Mouse (Mus musculus) ovary, postnatal 10 days (tissue): ENCODE data around the gene Fgd6.

Experiments used
- DNase-seq: peaks from one replicate; pipeline ENCODE4 v3.0.0; 2022; ENCODE audit warnings: low spot score

Gene Fgd6

DNA sequence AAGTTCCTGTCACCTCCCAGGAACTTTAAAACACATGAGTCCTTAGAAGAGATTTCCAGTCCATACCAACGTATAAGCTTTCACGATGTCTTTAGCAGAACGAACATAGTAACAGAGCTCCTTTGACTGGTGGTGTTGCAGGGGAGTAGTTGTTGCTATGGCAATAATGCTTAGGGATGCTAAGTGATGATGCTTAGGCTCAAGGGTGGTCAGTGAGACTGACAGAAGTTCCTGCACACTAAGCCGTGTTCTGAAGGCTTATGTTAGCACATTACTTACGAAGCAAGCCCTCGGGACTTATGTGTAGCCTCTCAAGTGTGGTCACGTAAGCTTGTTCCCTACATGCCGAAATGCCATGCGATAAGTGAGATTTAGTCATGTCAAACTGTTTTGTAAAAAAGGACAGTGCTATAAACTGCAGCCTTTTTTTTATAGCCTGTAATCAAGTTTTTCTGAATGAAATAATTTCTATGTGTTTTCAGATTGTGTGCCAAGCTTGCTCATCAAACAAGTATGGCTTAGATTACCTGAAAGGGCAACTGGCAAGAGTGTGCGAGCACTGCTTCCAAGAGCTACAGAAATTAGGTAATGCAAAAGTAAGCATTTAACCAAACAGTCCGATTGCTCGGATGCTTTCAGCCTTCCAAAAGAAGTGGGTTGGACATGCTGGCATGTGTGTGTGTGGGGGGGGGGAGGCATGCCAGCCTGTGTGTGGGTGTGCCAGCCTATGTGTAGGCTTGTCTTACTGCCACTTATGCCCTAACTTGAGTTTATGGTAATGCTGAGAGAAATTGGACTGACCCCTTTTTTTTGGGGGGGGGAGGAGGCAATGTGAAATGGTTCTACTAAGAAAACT, 99.0 kb downstream of the Fgd6 start:
- DNase-seq = no peak

DNA sequence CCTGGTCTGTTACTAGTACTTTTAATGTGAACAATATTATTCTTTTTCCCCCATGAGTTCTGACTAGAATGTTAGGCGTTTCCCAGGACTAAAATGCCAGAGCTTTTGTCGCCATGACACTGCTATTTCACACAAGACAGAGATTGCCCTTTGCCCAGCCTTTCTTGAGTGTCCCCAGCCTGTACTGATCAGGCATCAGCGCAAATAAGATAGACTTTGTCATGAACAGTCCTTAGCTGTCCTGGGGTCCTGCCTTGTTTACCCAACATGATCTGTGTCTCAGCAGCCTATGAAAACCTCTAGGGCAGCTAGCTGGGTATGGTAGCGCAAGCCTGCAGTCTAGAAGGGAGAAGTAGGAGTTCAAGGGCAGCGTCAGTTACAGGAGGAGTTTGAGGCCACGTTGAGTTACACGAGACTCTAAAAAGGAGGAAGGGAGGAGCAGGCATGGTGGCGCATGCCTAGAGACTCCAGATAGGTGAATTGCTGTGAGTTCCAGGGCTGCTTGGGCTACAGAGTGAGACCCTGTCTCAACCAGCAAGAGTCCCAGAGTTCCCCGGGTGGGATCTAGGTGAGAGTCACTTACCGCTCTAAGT, 103.2 kb downstream of the Fgd6 start:
- no peak for DNase-seq

DNA sequence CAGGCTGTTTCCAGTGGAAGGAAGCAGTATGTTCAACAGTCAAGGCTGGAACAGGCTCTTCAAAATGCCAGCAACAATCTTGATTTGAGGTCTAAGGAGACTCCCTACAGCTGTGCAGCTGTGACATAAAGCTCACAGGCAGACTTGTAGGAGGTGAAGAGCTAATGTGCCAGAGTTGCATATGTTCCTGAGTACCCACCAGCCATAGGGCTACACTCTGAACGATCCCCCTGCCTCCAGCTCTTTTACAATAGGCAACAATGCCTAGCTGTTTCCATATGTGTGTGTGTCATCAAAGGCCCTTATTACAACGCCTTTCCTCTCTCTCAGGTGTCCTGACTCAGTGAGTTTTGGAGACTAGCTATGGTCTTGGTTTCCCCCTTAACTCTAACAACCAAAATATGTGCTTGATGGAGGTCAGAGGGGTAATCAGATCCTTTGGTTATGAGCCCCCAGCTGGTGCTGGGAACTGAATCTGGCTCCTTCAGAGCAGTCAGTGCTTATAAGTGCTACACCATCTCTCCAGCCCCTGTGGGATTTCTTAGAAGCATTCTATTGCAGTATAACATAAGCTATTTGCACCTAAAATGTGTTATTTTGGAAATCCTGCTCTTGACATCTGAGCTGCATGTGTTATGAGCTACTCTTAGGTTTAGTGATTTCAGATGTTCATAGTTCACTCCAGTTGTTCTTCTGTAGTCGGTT, 104.6 kb downstream of the Fgd6 start:
- no peak for DNase-seq

DNA sequence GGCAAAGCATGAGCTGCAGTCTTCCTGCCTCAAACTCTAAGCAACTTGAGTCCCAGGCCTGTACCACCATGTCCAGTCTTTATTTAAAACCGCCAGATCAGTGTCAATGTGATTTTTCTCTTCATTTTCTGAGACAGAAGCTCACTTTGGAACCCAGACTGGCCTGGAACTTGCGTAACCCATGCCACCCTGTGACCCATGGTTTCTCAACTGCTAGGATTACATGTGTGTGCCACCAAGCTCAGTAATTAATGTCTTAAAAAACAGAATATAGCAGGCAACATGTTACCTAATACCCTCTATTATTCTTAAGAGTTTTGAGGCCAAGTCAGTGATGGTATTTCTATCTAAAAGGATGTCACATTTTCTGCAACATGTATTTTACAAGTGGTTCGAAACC, 106.6 kb downstream of the Fgd6 start:
- DNase-seq = no peak

DNA sequence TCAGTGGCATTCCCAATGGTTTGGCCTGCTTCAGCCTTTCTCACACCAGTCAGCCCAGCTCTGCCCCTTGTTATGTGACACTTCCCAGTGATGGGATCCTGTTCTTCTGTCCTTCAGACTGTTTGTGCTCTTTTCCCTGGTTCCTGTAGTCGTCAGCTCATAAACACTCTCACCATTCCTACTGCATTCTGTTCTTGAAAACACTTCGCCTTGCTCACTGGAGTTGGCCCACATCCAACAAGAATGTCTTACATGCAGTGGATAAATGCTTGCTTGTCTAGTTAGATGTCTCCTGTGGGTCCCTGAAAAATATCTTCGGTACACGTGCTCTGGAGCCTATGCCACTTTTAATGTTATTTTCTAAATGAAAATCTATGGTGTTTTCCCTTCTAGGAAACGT, 108.8 kb downstream of the Fgd6 start:
- DNase-seq = no peak

DNA sequence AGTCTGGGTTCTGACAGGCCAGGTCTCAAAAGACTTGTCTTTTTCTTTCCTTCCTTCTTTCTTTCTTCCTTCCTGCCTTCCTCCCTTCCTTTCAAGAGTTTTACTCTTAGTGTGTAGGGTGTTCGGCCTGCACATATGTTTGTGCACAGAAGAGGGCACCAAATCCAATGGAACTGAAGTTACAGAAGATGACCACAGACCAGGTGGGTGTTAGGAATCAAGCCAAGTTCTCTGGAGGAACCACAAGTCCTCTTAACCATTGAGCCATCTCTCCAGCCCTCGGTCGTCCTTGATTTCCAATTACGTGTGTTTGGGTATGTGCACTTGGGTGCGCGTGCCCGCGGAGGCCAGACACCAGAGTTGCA, 111.6 kb downstream of the Fgd6 start:
- no peak for DNase-seq

DNA sequence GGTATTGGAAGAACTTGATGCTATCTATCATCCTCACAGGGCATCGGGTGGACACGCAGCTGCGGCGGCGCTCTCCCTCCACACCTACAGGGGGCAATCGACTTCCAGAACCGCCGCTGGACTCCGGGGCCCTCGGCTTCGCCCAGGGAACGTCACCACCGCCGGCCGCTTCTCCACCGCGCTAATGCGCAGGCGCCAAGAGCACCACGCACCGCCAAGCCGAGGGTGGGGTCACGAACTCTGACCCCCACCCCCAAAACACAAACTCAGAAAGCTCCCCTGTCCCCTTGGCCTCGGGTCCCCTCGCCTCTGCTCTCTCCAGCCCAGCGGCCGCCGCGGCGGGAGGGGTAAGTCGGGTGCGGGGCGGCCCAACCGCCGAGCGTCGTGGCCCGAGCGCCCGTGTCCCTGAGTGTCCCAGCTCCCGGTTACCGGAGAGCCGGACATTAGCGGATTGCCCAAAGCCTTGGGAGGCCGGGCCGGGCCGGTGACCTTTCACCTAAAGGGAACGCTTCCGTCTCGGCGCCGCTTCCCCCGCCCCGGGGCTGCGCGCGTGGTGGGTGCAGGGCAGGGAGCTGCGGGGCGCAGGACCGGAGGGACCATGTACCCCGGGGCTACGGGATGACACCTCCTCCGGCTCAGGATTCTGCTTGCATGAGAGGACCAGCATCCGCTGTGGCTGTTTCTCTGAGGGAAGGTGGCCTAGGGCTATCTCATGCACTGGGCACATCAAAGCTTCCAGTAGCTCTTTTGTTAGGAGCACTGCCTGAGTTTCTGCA, 112.1 kb downstream of the Fgd6 start, which contains the start of gene Nr2c1:
TSS of gene Nr2c1 (plus strand) at position 268 of the 776 bp plus-strand sequence.
- peak; percentile 74 for DNase-seq

DNA sequence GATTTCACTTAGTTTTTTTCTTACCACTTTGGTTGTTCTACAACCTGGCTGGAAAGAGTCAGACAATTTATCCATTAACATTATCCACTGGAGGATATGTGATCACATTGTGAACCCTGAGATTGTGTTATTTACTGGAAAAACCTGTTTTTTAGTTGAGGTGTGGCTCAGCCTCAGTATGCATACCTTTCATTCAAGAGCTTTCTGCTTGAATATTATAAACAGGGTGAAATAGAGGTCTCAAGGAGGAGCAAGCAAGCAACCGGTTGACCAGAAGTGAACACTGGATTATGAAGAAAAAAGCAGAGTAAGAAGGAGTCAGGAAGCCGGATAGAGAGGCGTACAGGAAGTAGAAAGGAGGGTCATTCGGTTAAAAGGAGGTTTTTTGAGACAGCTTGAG, 115.7 kb downstream of the Fgd6 start:
- no peak for DNase-seq

DNA sequence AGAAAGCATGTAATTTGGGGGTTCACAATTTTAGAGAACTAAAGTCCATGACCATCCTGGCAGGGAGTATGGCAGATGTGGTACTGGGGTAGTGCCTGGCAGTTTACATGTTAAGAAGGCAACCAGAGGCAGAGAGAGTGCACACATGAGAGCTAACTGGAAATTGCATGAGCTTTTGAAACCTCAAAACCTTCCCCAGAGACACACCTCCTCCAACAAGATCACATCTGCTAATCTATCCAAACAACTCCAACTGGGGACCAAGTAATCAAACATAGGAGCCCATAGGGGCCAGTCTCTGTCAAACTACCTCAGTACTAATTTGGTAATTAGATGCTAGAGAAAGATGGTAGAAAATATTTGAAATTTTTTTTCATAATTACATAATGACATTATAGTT, 118.0 kb downstream of the Fgd6 start:
- DNase-seq = no peak

DNA sequence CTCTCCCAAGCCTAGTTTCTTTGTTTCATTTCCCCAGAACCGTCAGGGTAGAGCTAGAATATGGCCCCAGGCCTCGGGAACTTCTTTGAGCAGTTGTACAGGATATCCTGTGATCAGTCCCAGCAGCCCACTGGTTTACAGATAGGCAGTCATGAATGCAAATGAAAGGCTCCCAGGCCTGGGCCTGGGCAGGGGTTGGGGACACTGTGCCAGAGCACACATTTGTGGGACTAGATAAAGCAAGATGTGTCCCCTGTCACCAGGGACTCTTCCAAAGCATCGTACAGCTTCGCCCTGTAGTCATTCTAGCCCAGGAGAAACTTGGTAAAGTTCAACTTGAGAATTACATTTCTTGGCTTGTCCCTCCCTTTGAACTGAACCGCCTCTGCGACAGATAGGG, 123.2 kb downstream of the Fgd6 start:
- DNase-seq = no peak

DNA sequence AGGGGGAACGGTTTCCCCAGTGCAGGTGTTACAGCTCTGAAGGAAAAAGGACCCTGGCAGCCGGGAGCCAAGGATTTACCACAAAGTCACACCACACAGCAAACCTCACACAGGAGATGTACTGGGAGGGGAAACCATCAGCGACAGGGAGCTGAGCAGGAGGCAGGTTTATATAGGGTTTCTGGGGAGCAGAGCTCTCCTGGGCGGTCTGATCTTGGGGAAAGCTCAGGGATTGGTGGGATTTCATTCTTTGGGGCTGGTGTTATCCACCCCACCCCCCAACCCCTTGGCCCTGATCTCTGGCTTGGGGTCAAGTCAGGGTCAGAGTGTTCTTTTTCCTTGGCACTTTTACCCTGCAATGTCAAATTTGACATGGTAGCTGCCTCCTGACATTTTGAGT, 123.6 kb downstream of the Fgd6 start:
- no peak for DNase-seq

DNA sequence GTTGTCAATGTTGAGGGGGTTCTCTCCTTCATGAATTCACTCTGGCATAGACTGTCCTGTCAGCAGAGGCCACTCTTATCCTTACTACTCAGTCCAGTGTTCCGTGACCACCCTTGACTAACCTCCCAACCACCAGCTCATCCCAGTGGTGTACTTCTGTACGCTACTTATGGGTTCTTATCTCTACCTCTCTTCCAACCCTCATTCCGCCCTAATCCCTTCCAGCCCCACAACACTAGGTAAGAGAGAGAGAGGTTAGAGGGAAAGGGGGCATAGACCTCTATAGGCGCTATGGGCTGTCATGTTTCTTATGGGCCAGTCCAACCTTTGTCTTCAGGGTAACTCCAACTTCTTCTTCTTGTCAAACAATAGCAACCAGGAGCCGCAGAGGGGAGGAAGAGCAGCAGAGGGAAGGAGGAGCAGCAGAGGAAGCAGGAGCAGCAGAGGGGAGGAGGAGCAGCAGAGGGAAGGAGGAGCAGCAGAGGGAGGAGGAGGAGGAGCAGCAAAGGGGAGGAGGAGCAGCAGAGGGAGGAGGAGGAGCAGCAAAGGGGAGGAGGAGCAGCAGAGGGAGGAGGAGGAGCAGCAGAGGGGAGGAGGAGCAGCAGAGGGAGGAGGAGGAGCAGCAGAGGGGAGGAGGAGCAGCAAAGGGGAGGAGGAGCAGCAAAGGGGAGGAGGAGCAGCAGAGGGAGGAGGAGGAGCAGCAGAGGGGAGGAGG, 125.4 kb downstream of the Fgd6 start:
- no peak for DNase-seq

DNA sequence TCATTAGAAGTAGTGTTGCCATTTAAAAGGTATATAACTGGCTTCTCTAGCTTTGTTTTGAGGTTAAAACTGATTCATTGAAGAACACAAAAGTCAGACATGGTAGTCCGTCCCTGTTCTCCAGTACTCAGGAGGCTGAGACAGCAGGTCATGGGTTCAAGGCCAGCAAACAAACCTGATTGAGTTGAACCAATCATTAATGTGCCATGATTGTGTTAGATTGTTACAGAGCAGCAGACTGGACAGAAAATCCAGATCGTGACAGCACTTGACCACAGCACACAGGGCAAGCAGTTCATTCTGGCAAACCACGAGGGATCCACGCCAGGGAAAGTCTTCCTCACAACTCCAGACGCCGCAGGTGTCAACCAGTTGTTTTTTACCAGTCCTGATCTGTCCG, 126.2 kb downstream of the Fgd6 start:
- DNase-seq = no peak

DNA sequence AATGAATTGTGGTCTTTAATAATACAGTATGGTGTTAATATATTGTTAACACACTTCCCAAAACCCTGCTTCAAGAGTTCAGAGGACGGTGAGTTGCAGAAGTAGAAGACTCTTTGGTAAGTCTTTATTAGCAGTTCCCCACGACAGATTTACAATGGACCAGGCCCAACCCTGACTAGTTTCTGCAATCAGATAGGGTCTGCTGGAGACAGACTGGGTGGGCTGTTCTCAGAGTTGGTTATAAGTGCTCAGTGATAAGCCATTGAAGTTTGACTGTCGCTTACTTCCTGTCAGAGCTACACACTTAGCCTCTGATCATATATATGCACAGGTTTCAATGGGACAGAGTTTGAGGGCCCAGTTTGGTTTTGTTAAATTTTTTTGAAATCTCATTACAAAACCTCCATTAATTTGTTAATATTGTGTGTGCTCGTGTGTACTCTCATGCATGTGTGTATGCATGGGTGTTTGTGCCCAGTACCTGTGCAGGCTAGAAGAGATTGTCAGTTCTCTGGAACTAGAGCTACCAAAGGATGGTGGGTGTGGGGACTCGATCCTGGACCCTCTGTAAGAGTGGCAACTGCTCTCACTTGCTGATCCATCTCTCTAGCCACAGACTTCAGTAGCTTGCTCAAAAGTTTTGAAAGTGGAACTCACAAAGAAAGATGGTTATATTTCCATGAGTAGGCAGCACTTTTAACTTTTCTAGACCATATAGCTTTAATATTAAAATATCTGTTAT, 128.5 kb downstream of the Fgd6 start:
- no peak for DNase-seq

DNA sequence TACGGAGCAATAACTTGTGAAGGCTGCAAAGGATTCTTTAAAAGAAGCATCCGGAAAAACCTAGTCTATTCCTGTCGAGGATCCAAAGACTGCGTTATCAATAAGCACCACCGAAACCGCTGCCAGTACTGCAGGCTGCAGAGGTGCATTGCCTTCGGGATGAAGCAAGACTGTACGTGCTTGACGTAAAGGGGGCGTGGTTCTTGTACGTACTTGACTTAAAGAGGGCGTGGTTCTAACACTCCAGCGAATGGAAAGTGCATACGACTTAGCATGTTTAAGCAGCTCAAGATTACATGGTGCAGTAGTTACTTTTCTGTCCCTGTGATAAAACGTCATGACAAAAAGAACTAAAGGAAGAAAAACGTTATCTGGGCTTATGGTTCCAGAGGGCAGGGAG, 129.6 kb downstream of the Fgd6 start:
- no peak for DNase-seq

DNA sequence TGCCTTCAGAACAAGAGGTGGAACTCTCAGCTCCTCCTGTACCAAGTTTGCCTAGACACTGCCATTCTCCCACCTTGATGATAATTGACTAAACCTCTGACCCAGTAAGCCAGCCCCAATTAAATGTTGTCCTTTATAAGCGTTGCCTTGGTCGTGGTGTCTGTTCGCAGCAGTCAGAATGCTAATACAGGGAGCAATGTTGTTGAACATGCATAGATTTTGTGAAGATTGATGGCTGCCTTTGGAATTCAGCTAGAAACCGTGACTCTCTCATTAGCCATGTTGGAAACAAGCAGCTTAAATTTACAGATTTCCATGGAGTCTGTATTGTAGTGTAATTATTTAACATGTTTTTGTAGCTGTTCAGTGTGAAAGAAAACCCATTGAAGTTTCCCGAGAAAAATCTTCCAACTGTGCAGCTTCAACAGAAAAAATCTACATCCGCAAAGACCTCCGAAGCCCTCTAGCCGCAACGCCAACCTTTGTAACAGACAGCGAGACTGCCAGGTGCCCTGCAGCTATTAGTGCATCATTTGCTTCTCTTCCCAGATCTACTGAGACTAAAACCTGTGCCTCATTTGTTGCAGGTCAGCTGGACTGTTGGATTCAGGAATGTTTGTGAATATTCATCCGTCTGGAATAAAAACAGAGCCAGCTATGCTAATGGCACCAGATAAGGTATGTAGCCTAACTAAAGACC, 131.4 kb downstream of the Fgd6 start:
- DNase-seq = no peak

DNA sequence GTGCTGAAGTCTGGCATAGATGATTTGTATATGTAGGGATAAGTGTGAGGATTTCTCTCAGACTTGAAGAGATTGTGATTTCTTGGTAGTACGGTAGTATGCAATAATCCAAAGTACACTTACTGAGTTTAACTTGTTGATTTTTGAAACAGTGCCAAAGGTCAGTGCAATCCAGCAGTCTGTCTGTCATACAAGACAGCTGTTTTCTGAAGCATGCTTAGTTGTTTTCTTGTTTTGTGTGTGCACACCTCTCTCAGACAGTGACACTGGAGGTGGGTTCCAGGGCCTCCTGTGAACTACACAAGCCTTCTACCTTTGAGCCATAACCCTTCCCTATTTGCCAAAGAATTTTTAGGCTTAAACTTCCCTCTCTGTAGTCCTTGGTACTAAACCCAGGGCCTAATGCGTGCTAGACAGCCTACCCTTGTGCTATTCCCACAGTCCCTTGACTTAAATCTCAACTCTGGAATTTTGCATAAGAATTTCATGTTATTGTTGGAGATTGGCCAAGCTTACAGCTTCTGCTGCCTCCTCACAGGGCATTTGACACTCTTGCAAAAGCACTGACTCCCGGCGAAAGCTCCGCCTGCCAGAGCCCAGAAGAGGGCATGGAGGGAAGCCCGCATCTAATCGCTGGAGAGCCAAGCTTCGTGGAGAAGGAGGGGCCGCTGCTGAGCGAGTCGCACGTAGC, 135.8 kb downstream of the Fgd6 start:
- DNase-seq = no peak

DNA sequence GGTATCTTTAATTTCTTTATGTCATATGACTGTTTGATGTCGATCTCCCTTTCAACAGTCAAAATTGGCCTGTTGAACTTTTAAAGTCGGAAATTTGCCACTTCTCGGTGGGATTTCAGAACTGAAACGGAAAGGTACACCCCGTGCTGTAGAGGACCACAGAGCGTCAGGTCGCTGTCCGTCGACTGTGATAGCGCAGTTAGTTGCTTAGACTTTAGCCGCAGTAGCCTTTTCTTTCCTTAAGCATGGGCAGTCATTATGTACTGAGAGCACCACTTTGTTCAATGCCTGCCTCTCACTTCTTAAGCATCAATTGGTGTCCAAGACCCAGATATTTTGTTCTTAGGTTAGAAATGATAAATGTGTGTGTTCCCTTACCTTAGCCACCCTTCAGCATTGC, 136.3 kb downstream of the Fgd6 start:
- DNase-seq = no peak

DNA sequence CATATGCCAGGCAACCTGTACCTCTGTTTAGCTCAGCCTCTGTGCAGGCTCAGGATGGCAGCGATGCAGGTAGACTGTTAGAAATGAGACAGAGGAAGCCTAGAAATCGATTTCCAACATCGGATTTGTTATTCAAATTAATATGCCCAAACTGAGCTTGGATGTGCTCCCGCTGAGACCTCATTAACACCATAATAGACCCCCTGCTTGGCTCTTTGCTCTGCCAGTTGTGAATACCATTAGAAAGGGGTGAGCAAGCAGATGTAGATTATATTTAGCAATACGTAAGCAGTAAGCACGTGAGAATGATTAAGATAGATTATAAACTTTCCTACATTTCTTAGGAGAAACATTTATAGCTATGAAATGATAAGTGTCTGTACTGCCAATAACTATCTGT, 136.9 kb downstream of the Fgd6 start:
- DNase-seq = no peak

DNA sequence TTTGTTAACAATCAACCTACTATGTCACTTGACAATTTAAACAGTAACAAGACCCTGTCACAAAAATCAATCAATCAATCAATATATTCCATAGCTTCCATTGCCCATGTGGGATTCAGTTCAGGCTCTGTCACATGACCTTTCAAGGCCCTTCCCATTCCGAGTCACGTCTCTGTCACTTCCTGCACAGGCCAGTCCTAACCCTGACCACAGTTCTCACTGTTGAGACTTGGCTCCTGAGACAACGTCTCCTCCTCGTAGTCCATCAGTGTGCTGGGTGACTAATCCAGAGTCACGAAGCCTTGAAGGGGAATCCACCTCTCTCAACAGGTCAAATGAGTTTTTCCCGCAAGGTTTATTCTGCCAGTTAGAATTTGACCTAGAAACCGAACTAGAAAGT, 138.9 kb downstream of the Fgd6 start:
- no peak for DNase-seq
